Mouse (Mus musculus): ENCODE measurements at regions not wholly inside any gene's neighbourhood (a gene's known extent, or its start where the extent isn't known, plus 50 kb on each side); places are given as distances from the start of the nearest gene placed in this dataset.

DNA sequence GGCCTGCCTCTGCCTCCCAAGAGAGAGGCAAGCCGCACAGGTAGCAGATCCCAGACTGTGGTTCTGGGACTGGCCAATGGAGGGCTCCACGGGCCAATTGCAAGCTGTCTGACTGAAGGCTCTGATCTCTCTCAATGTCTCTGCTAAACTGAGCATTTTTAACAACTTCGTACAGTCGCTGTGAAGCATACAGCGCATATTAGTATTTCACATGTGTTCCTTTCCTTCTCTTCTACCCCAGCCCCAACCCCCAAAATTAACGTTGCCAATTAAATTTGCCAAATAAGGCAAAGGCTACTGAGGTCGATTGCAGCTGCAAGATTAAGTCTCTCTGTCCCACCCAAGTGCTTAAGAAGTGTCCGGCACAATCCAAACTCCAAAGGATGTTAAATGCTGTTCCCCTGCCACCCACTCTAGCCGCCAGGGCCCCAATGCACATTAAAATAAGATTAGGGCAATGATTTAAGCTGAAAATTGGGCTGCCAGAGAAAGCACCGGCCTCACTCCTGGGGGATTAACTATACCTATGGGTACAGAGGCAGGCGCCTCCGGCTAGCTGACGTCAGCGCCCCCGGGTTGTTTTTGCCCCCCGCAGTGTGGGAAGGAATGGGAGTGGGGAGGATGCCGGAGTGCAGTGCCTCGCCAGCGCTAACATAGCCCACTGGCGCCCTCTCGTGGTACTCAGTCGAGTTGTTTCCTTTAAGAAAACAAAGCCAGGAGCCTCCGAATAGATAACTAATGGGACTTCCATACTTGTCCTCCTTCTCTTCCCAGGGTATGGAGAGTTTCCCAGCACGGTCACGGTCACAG lies 81.3 kb downstream of the Gm21962 start:
- TF ChIP-seq POLR2A (IDR thresholded peaks at IDR 0.05; ENCODE audit: low read depth, low read length) (no peak), CTCF (IDR thresholded peaks at IDR 0.05; ENCODE audit: borderline replicate concordance, insufficient read depth, low read length) (peak; percentile 83)
